Mouse (Mus musculus) CH12.LX (cell line): Measurements from ENCODE around the gene Gm20388. TPM values are rescaled to one million over a fixed set of nuclear protein-coding genes. Genes with fewer than 3 reads are reported as not detected.
"Not testable (repeated sequence)": the region's sequence is repeated elsewhere in the genome, so short reads cannot be mapped to it uniquely, and the experiment has no call there.

Experiments
- DNase-seq: peaks from one replicate; pipeline ENCODE4 v3.0.0-alpha.2; 2013; ENCODE audit errors: extremely low read depth
- H3K27ac ChIP-seq: 2 replicates; pipeline ENCODE4 v1.5.1; 2012; ENCODE audit warnings: low read depth, mild to moderate bottlenecking, control low read depth, moderate library complexity; ENCODE audit not compliant: insufficient read depth
- H3K27me3 ChIP-seq: replicated peaks from 2 replicates; pipeline ENCODE3; 2012; ENCODE audit warnings: inconsistent platforms
- H3K36me3 ChIP-seq, 2 experiments: replicated peaks in 1 of 2; 2 replicates each; pipeline versions ENCODE3 to v1.6.1; 2012; ENCODE audit warnings: inconsistent platforms in 1 of 2, low read length in 1 of 2, mild to moderate bottlenecking in 1 of 2, mixed read lengths in 1 of 2, moderate library complexity in 1 of 2; ENCODE audit not compliant: control insufficient read depth in 1 of 2, insufficient read depth in 1 of 2
- H3K4me1 ChIP-seq, 2 experiments: 2 replicates each; pipeline ENCODE4 v1.6.1; 2012; ENCODE audit warnings: inconsistent platforms in 1 of 2, moderate library complexity in 1 of 2; ENCODE audit not compliant: insufficient read depth in 2 of 2, control insufficient read depth in 1 of 2
- H3K4me2 ChIP-seq: 2 replicates; pipeline ENCODE4 v1.6.1; 2012; ENCODE audit warnings: low read depth, mild to moderate bottlenecking, control low read depth; ENCODE audit not compliant: poor library complexity, insufficient read depth, severe bottlenecking
- H3K4me3 ChIP-seq, 3 experiments: fragments of 150-350 bp in 1 of 3; sonication (generic) in 1 of 3; replicated peaks in 1 of 3; 2 replicates each; pipeline versions ENCODE3 to v1.5.1; 2011 to 2012; ENCODE audit warnings: low read depth in 2 of 3, low read length in 2 of 3, mild to moderate bottlenecking in 2 of 3, moderate library complexity in 2 of 3, control low read depth in 1 of 3, improper control_type of control experiment in 1 of 3, inconsistent platforms in 1 of 3, mixed read lengths in 1 of 3; ENCODE audit not compliant: poor library complexity in 1 of 3
- H3K79me2 ChIP-seq: replicated peaks from 2 replicates; pipeline ENCODE4 v1.6.1; 2012; ENCODE audit warnings: mild to moderate bottlenecking, moderate library complexity; ENCODE audit not compliant: control insufficient read depth, poor library complexity, insufficient read depth, severe bottlenecking; ENCODE audit errors: extremely low read depth
- H3K9ac ChIP-seq: 2 replicates; pipeline ENCODE4 v1.6.1; 2012; ENCODE audit warnings: low read depth, mild to moderate bottlenecking, control low read depth, moderate library complexity; ENCODE audit not compliant: insufficient read depth
- H3K9me3 ChIP-seq: replicated peaks from 2 replicates; pipeline ENCODE3; 2012; ENCODE audit warnings: low read length, inconsistent platforms, mixed read lengths
- CHD1 ChIP-seq: IDR thresholded peaks from 2 replicates; pipeline ENCODE4 v1.6.1; 2012; ENCODE audit warnings: low read depth, low read length, improper control_type of control experiment, inconsistent platforms
- ELF1 ChIP-seq: IDR thresholded peaks from 2 replicates; pipeline ENCODE4 v1.6.1; 2014; ENCODE audit warnings: low read depth, mild to moderate bottlenecking, inconsistent platforms, low read length, improper control_type of control experiment
- GABPA ChIP-seq: IDR thresholded peaks from 2 replicates; pipeline ENCODE4 v1.6.1; 2012; ENCODE audit warnings: low read depth, low read length, improper control_type of control experiment, inconsistent platforms; ENCODE audit not compliant: insufficient replicate concordance
- KAT2A ChIP-seq: IDR thresholded peaks from 2 replicates; pipeline ENCODE4 v1.6.1; 2012; ENCODE audit warnings: low read length, improper control_type of control experiment, inconsistent platforms; ENCODE audit not compliant: insufficient replicate concordance
- MAFK ChIP-seq: IDR thresholded peaks from 2 replicates; pipeline ENCODE4 v1.6.1; 2011; ENCODE audit warnings: low read length, improper control_type of control experiment; ENCODE audit not compliant: insufficient replicate concordance
- MAZ ChIP-seq: IDR thresholded peaks from 2 replicates; pipeline ENCODE4 v1.6.1; 2012; ENCODE audit warnings: low read depth, mild to moderate bottlenecking, inconsistent platforms, low read length, improper control_type of control experiment, moderate library complexity
- MYC ChIP-seq: IDR thresholded peaks from 2 replicates; pipeline ENCODE4 v1.6.1; 2011; ENCODE audit warnings: low read depth, mild to moderate bottlenecking, improper control_type of control experiment, low read length
- NELFE ChIP-seq: IDR thresholded peaks from 2 replicates; pipeline ENCODE4 v1.6.1; 2011; ENCODE audit warnings: low read depth, low read length, improper control_type of control experiment
- PAX5 ChIP-seq: IDR thresholded peaks from 2 replicates; pipeline ENCODE4 v1.6.1; 2012; ENCODE audit warnings: low read length, inconsistent platforms, mixed read lengths
- POLR2AphosphoS2 ChIP-seq: IDR thresholded peaks from 2 replicates; pipeline ENCODE4 v1.6.1; 2011; ENCODE audit warnings: low read depth, low read length, improper control_type of control experiment
- RAD21 ChIP-seq: IDR thresholded peaks from 2 replicates; pipeline ENCODE4 v1.6.1; 2011; ENCODE audit warnings: low read depth, mild to moderate bottlenecking, low read length, improper control_type of control experiment, moderate library complexity
- RCOR1 ChIP-seq: conservative IDR thresholded peaks from 2 replicates; pipeline ENCODE4 v1.6.1; 2012; ENCODE audit warnings: low read depth, mild to moderate bottlenecking, inconsistent platforms, low read length, improper control_type of control experiment
- SMC3 ChIP-seq: IDR thresholded peaks from 2 replicates; pipeline ENCODE4 v1.6.1; 2011; ENCODE audit warnings: low read depth, low read length, improper control_type of control experiment
- TBP ChIP-seq: conservative IDR thresholded peaks from 2 replicates; pipeline ENCODE4 v1.6.1; 2011; ENCODE audit warnings: low read depth, low read length, improper control_type of control experiment
- TCF12 ChIP-seq: IDR thresholded peaks from 2 replicates; pipeline ENCODE4 v1.6.1; 2014; ENCODE audit warnings: low read depth, mild to moderate bottlenecking, inconsistent platforms, low read length, improper control_type of control experiment
- USF1 ChIP-seq: IDR thresholded peaks from 2 replicates; pipeline ENCODE4 v1.6.1; 2014; ENCODE audit warnings: low read depth, mild to moderate bottlenecking, inconsistent platforms, low read length, improper control_type of control experiment
- ZC3H11A ChIP-seq: IDR thresholded peaks from 2 replicates; pipeline ENCODE4 v1.6.1; 2012; ENCODE audit warnings: low read depth, mild to moderate bottlenecking, inconsistent platforms, low read length, improper control_type of control experiment
- ZKSCAN1 ChIP-seq: IDR thresholded peaks from 2 replicates; pipeline ENCODE4 v1.6.1; 2012; ENCODE audit warnings: low read depth, inconsistent platforms, low read length, improper control_type of control experiment, borderline replicate concordance
- ZMIZ1 ChIP-seq: IDR thresholded peaks from 2 replicates; pipeline ENCODE4 v1.6.1; 2012; ENCODE audit warnings: low read depth, mild to moderate bottlenecking, inconsistent platforms, low read length, improper control_type of control experiment
- dilution Hi-C: fragments of 300-500 bp; cut with MboI; formaldehyde crosslinking; loops from 2 replicates; pipeline ENCODE4 v1.14.3; 2020; ENCODE audit warnings: low sequenced_read_pairs; ENCODE audit not compliant: extremely low pct_unique_long_range_greater_than_20kb, extremely low pct_ligation_motif_present
- in situ Hi-C: fragments of 300-500 bp; cut with MboI; formaldehyde crosslinking; loops from 3 replicates; pipeline ENCODE4 v1.14.3; 2019; ENCODE audit warnings: low sequenced_read_pairs, low pct_ligation_motif_present, low pct_unique_long_range_greater_than_20kb, mixed read lengths
- polyA plus RNA-seq: library from polyadenylated mRNA; unstranded; fragments of >175 nt; gene quantifications from 2 replicates; pipeline ENCODE4 v1.2.1, GENCODE M21; 2012; ENCODE audit warnings: low read depth; ENCODE audit not compliant: insufficient read length
- total RNA-seq, 2 experiments: library from RNA; depleted of rRNA; stranded (reverse); fragments of 300-350 nt in 1 of 2; fragments of >200 nt in 1 of 2; gene quantifications; 2 replicates each; pipeline ENCODE4 v1.2.3; 2012 to 2014

Gm20388 gene
- total and polyA plus RNA-seq, 3 experiments, result 14.8 to 26.3 (median 22.2) TPM

DNA sequence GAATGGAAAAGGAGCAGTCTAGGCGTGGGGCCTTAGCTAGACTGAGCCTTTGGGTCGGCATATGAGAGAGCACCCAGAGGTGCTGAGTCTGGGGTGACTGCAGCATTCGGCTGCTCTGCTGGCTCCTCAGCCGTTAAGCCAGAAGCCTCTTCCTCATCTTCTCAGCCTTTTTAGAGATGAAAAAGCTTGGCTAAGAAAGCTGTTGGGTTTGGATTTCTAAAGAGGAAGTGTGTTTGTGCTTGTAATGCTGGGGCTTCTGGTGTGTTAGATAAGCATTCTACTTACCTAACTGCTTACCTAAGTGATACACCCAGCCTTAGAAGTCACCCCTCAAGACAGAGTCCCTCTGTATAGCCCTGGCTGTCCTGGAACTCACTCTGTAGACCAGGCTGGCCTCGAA, 3540.1 kb downstream of the Gm20388 start:
- Histone ChIP-seq H3K9me3 (no peaks in the 10 kb centered on the region), H3K27ac (no peak overlapping the region), H3K27me3 (no peaks in the 10 kb centered on the region)
- in situ Hi-C loops, result no loop called here
- TF ChIP-seq TBP, result no peak
- no peak for TF ChIP-seq TCF12
- no peak for TF ChIP-seq POLR2AphosphoS2
- no peak for TF ChIP-seq ZC3H11A
- TF ChIP-seq, all 38 proteins: peak for 0
- peaks cover 3% of the 10 kb centered on the region in 2 experiments; a peak in 2 of 4 replicates for H3K4me1 ChIP-seq
- H3K4me3 ChIP-seq, result no peak overlapping the region
- peaks cover 23 to 75% of the 10 kb centered on the region in 2 experiments for H3K36me3 ChIP-seq
- H3K4me2 ChIP-seq, result no peak overlapping the region
- dilution Hi-C loops, result no loop called here
- H3K79me2 ChIP-seq, result no peaks in the 10 kb centered on the region
- DNase-seq, result no peak
- no peak overlapping the region for H3K9ac ChIP-seq

DNA sequence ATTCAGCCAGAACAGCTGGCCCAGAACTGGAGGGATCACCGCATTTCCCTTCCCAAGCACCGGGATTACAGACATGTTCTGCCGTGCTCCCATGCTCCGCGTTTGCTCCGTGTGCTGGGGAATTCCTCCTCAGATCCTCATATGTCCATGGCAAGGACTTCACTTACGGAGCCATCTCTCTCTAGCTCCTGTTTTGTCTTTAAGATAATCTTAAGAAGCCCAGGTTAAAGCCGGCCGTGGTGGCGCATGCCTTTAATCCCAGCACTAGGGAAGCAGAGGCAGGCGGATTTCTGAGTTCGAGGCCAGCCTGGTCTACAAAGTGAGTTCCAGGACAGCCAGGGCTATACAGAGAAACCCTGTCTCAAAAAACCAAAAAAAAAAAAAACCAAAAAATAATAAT, 3541.1 kb downstream of the Gm20388 start:
- H3K4me2 ChIP-seq, DNase-seq, H3K4me3 ChIP-seq, H3K9ac ChIP-seq, H3K27me3 ChIP-seq, H3K79me2 ChIP-seq, dilution Hi-C loops, H3K4me1 ChIP-seq, H3K27ac ChIP-seq, H3K9me3 ChIP-seq, in situ Hi-C loops: not testable (repeated sequence)
- peaks cover 30 to 75% of the 10 kb centered on the region in 2 experiments for H3K36me3 ChIP-seq

DNA sequence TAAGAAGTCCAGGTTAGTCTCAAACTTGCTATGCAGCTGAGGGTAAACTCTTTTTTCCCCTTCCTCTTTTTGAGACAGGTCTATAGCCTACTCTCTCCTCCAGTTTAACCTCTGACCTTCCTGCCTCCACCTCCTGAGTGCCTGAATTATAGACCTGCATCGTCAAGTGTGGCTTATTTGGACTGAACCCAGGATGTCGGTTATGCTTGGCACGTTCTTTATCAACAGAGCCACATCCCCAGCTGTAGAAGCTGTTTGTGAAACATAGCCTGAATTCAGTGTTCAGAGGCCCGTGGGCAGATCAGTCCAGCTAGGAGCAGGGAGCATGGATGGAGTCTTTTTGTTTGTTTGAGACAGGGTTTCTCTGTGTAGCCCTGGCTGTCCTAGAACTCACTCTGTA, 3541.5 kb downstream of the Gm20388 start:
- Histone ChIP-seq H3K79me2 (no peaks in the 10 kb centered on the region), H3K36me3 (peaks cover 31 to 75% of the 10 kb centered on the region in 2 experiments), H3K4me1 (peaks cover 0 to 3% of the 10 kb centered on the region in 2 experiments; a peak in 1 of 4 replicates), H3K9me3 (no peaks in the 10 kb centered on the region), H3K4me3 (no peak overlapping the region), H3K27ac (no peak overlapping the region), H3K27me3 (no peaks in the 10 kb centered on the region), H3K4me2 (no peak overlapping the region), H3K9ac (no peak overlapping the region)
- DNase-seq, result no peak
- TF ChIP-seq MAFK, result no peak
- no peak for TF ChIP-seq KAT2A
- TF ChIP-seq RCOR1, result no peak
- TF ChIP-seq PAX5, result no peak
- no peak for TF ChIP-seq CHD1
- no peak for TF ChIP-seq USF1
- TF ChIP-seq GABPA, result no peak
- no peak for TF ChIP-seq RAD21
- TF ChIP-seq TBP, result no peak
- no peak for TF ChIP-seq MAZ
- no peak for TF ChIP-seq SMC3
- TF ChIP-seq ZC3H11A, result no peak
- no peak for TF ChIP-seq NELFE
- TF ChIP-seq ELF1, result no peak
- TF ChIP-seq ZKSCAN1, result no peak
- no peak for TF ChIP-seq MYC
- TF ChIP-seq ZMIZ1, result no peak
- dilution Hi-C loops, result no loop called here
- in situ Hi-C loops, result no loop called here
